Mouse (Mus musculus): Measurements from ENCODE around the gene Ascl4. TPM values are rescaled to one million over a fixed set of nuclear protein-coding genes. Genes with fewer than 3 reads are reported as not detected.

Gene Ascl4
- polyA plus RNA-seq (2012; rRNA removed) (not detected in 2 replicates), polyA plus RNA-seq (2014; fragmentation: Nextera tagmentation; extraction: Ambion mirVana) (not detected in 2 replicates)

- Histone ChIP-seq H3K27ac (no peak within 1 kb of the TSS), H3K36me3 (replicated peaks; ENCODE audit: control insufficient read depth, insufficient read depth, low read depth) (no peaks in the 10 kb centered on the region), H3K27me3 (ENCODE audit: control insufficient read depth, insufficient read depth, low read length) (peaks cover 33% of the 10 kb centered on the region), H3K4me1 (replicated peaks; ENCODE audit: control insufficient read depth in 2 of 2, insufficient read depth in 2 of 2, low read length in 1 of 2) (no peaks in the 10 kb centered on the region), H3K4me2 (ENCODE audit: low read depth) (peak within 1 kb of the TSS; percentile 59), H3K9me3 (ENCODE audit: control insufficient read depth, low read length) (no peaks in the 10 kb centered on the region), H3K4me3 (ENCODE audit: insufficient read depth in 1 of 2, low read depth in 2 of 2, low read length in 2 of 2) (peak within 1 kb of the TSS; percentile 35 to 43), H3K9ac (replicated peaks) (no peak within 1 kb of the TSS)
- no peak for ATAC-seq (ENCODE audit: insufficient read depth)
- no peak for DNase-seq (ENCODE audit: low read depth in 3 of 3, low spot score in 3 of 3)
- 2% methylated on average over 23 of the region's 23 CpGs for WGBS (ENCODE audit: insufficient replicate concordance)
- no peak for TF ChIP-seq CTCF (IDR thresholded peaks at IDR 0.05; ENCODE audit: low read depth)
Observed at GRCm38 (mm10) chr10:85927676-85928445, at the start of gene Ascl4. Ascl4 (plus strand) TSS chr10:85927681.

GRCm38 (mm10) chr10:85879886-85880486 is 47.5 kb upstream of the Ascl4 start:
- no peak overlapping the region for H3K4me3 ChIP-seq (ENCODE audit: insufficient read depth in 1 of 2, low read depth in 2 of 2, low read length in 2 of 2)
- H3K36me3 ChIP-seq (replicated peaks; ENCODE audit: control insufficient read depth, insufficient read depth, low read depth), result peaks cover 51% of the 10 kb centered on the region
- 79% methylated on average over 8 of the region's 8 CpGs for WGBS (ENCODE audit: insufficient replicate concordance)
- no peaks in the 10 kb centered on the region for H3K4me1 ChIP-seq (replicated peaks; ENCODE audit: control insufficient read depth in 2 of 2, insufficient read depth in 2 of 2, low read length in 1 of 2)
- H3K4me2 ChIP-seq (ENCODE audit: low read depth), result no peak overlapping the region
- H3K27me3 ChIP-seq (ENCODE audit: control insufficient read depth, insufficient read depth, low read length), result no peaks in the 10 kb centered on the region
- no peak for DNase-seq (ENCODE audit: low read depth in 3 of 3, low spot score in 3 of 3)
- H3K9ac ChIP-seq (replicated peaks), result no peak overlapping the region
- no peak overlapping the region for H3K27ac ChIP-seq
- H3K9me3 ChIP-seq (ENCODE audit: control insufficient read depth, low read length), result no peaks in the 10 kb centered on the region
- no peak for ATAC-seq (ENCODE audit: insufficient read depth)
- no peak for TF ChIP-seq EP300 (IDR thresholded peaks at IDR 0.05; ENCODE audit: low read depth)
- no peak for TF ChIP-seq CTCF (IDR thresholded peaks at IDR 0.05; ENCODE audit: low read depth)

- peak within 1 kb of the TSS; percentile 71 to 92 for H3K4me3 ChIP-seq (ENCODE audit: insufficient read depth in 1 of 2, low read depth in 2 of 2, low read length in 2 of 2)
- peak within 1 kb of the TSS; percentile 55; the same call in 1 of the 2 replicates for H3K27ac ChIP-seq
- TF ChIP-seq EP300 (IDR thresholded peaks at IDR 0.05; ENCODE audit: low read depth), result no peak
- TF ChIP-seq CTCF (IDR thresholded peaks at IDR 0.05; ENCODE audit: low read depth), result peak; percentile 62
- peak within 1 kb of the TSS; percentile 70 for H3K4me2 ChIP-seq (ENCODE audit: low read depth)
- H3K4me1 ChIP-seq (replicated peaks; ENCODE audit: control insufficient read depth in 2 of 2, insufficient read depth in 2 of 2, low read length in 1 of 2), result peaks cover 10 to 13% of the 10 kb centered on the region in 2 experiments
- under 1% methylated on average over 90 of the region's 90 CpGs for WGBS (ENCODE audit: insufficient replicate concordance)
- H3K9me3 ChIP-seq (ENCODE audit: control insufficient read depth, low read length), result no peaks in the 10 kb centered on the region
- ATAC-seq (ENCODE audit: insufficient read depth) (peak; percentile 99), DNase-seq (ENCODE audit: low read depth in 3 of 3, low spot score in 3 of 3) (peak; percentile 96 to 97 (median 96))
- H3K9ac ChIP-seq (replicated peaks), result peak within 1 kb of the TSS; percentile 73
- peaks cover 3% of the 10 kb centered on the region; the same call in 1 of the 2 replicates for H3K27me3 ChIP-seq (ENCODE audit: control insufficient read depth, insufficient read depth, low read length)
- H3K36me3 ChIP-seq (replicated peaks; ENCODE audit: control insufficient read depth, insufficient read depth, low read depth), result peaks cover 7% of the 10 kb centered on the region; the same call in 1 of the 2 replicates
Observed at GRCm38 (mm10) chr10:85916498-85917309, 10.8 kb upstream of the Ascl4 start, which contains the start of gene Prdm4. Prdm4 (minus strand) TSS chr10:85917142.

- H3K9me3 ChIP-seq (ENCODE audit: control insufficient read depth, low read length), result no peaks in the 10 kb centered on the region
- no peak for TF ChIP-seq EP300 (IDR thresholded peaks at IDR 0.05; ENCODE audit: low read depth)
- peak; percentile 38; the same call in 1 of the 2 replicates for TF ChIP-seq CTCF (IDR thresholded peaks at IDR 0.05; ENCODE audit: low read depth)
- DNase-seq (ENCODE audit: low read depth in 3 of 3, low spot score in 3 of 3) (peak in 2 of 3 experiments; percentile 13 to 14), ATAC-seq (ENCODE audit: insufficient read depth) (0 out of 2 replicates have a peak, but pooled peaks have one; percentile 31)
- no peaks in the 10 kb centered on the region for H3K4me1 ChIP-seq (replicated peaks; ENCODE audit: control insufficient read depth in 2 of 2, insufficient read depth in 2 of 2, low read length in 1 of 2)
- WGBS (ENCODE audit: insufficient replicate concordance), result 1% methylated on average over 63 of the region's 63 CpGs
- peaks cover 33% of the 10 kb centered on the region for H3K27me3 ChIP-seq (ENCODE audit: control insufficient read depth, insufficient read depth, low read length)
- peak overlapping the region; percentile 59 for H3K4me2 ChIP-seq (ENCODE audit: low read depth)
- H3K36me3 ChIP-seq (replicated peaks; ENCODE audit: control insufficient read depth, insufficient read depth, low read depth), result no peaks in the 10 kb centered on the region
- H3K4me3 ChIP-seq (ENCODE audit: insufficient read depth in 1 of 2, low read depth in 2 of 2, low read length in 2 of 2), result peak overlapping the region; percentile 35 to 43
- no peak overlapping the region for H3K27ac ChIP-seq
- H3K9ac ChIP-seq (replicated peaks), result no peak overlapping the region
Observed at GRCm38 (mm10) chr10:85928499-85929207, 1.2 kb downstream of the Ascl4 start.

Measured in liver, embryonic 14.5 days (tissue).